Mouse (Mus musculus): ENCODE measurements around the gene Slc10a7.

The Slc10a7 gene

GRCm38 (mm10) chr8:78732995-78733512, 223.9 kb downstream of the Slc10a7 start:
- in situ Hi-C loops (cut with MseI, MboI), result no loop called here

- in situ Hi-C loops (cut with MseI, MboI), result loop anchor here in 1 of 2 experiments (5.0 kb wide), 1 partner anchor 1243 kb away; no protein-coding TSS in a partner anchor
These were observed 225.8 kb downstream of the Slc10a7 start for GRCm38 (mm10) chr8:78734721-78735517.

GRCm38 (mm10) chr8:78738304-78738703, 229.2 kb downstream of the Slc10a7 start:
- in situ Hi-C loops (cut with MseI, MboI), result loop anchor here in 1 of 2 experiments (5.0 kb wide), 1 partner anchor 1246 kb away; no protein-coding TSS in a partner anchor

- in situ Hi-C loops (cut with MseI, MboI), result no loop called here
These were observed 231.8 kb downstream of the Slc10a7 start for GRCm38 (mm10) chr8:78740936-78741335.

GRCm38 (mm10) chr8:78741496-78741895, 232.3 kb downstream of the Slc10a7 start:
- in situ Hi-C loops (cut with MseI, MboI), result no loop called here

- in situ Hi-C loops (cut with MseI, MboI), result no loop called here
These were observed 232.8 kb downstream of the Slc10a7 start for GRCm38 (mm10) chr8:78741965-78742364.

- in situ Hi-C loops (cut with MseI, MboI), result no loop called here
These were observed 233.3 kb downstream of the Slc10a7 start for GRCm38 (mm10) chr8:78742453-78742852.

GRCm38 (mm10) chr8:78747052-78747451, 237.9 kb downstream of the Slc10a7 start:
- in situ Hi-C loops (cut with MseI, MboI), result no loop called here

GRCm38 (mm10) chr8:78748701-78749100, 239.6 kb downstream of the Slc10a7 start:
- in situ Hi-C loops (cut with MseI, MboI), result no loop called here

- in situ Hi-C loops (cut with MseI, MboI), result no loop called here
These were observed 241.0 kb downstream of the Slc10a7 start for GRCm38 (mm10) chr8:78749861-78750825.

- in situ Hi-C loops (cut with MseI, MboI), result no loop called here
These were observed 242.0 kb downstream of the Slc10a7 start for GRCm38 (mm10) chr8:78751151-78751550.

GRCm38 (mm10) chr8:78754986-78755385, 245.8 kb downstream of the Slc10a7 start:
- in situ Hi-C loops (cut with MseI, MboI), result no loop called here

- in situ Hi-C loops (cut with MseI, MboI), result no loop called here
These were observed 250.0 kb downstream of the Slc10a7 start for GRCm38 (mm10) chr8:78759139-78759538.

GRCm38 (mm10) chr8:78764976-78765375, 255.8 kb downstream of the Slc10a7 start:
- in situ Hi-C loops (cut with MseI, MboI), result no loop called here

- in situ Hi-C loops (cut with MseI, MboI), result no loop called here
These were observed 256.4 kb downstream of the Slc10a7 start for GRCm38 (mm10) chr8:78765556-78765955.

- in situ Hi-C loops (cut with MseI, MboI), result no loop called here
These were observed 261.4 kb downstream of the Slc10a7 start for GRCm38 (mm10) chr8:78770584-78770983.

- in situ Hi-C loops (cut with MseI, MboI), result no loop called here
These were observed 262.1 kb downstream of the Slc10a7 start for GRCm38 (mm10) chr8:78771256-78771655.

GRCm38 (mm10) chr8:78776816-78777215, 267.7 kb downstream of the Slc10a7 start:
- in situ Hi-C loops (cut with MseI, MboI), result no loop called here

Data from mouse trophoblast stem cell (cell line).